Mouse (Mus musculus) C2C12 (cell line): ENCODE data around the gene Slc2a10. TPM values are rescaled to one million over a fixed set of nuclear protein-coding genes. Genes with fewer than 3 reads are reported as not detected.

Source experiments
- H3K27me3 ChIP-seq: one replicate; pipeline ENCODE4 v1.6.1; 2011; ENCODE audit not compliant: control insufficient read depth, insufficient read depth, insufficient read length
- H3K36me3 ChIP-seq: one replicate; pipeline ENCODE4 v1.6.1; 2011; ENCODE audit not compliant: control insufficient read depth, insufficient read depth
- H3K4me3 ChIP-seq: one replicate; pipeline ENCODE4 v1.5.1; 2011; ENCODE audit warnings: mild to moderate bottlenecking, control low read depth; ENCODE audit not compliant: poor library complexity, insufficient read depth, severe bottlenecking
- H3K79me2 ChIP-seq: one replicate; pipeline ENCODE4 v1.6.1; 2011; ENCODE audit not compliant: control insufficient read depth, insufficient read depth
- H3K79me3 ChIP-seq: one replicate; pipeline ENCODE4 v1.6.1; 2011; ENCODE audit warnings: low read depth, control low read depth
- H3ac ChIP-seq: one replicate; pipeline ENCODE3; 2011; ENCODE audit warnings: low read depth; ENCODE audit not compliant: control insufficient read depth, insufficient read length
- CEBPB ChIP-seq: IDR thresholded peaks from one replicate; pipeline ENCODE4 v1.6.1; 2011; ENCODE audit warnings: low read depth, mild to moderate bottlenecking, control low read depth, moderate library complexity
- CTCF ChIP-seq: IDR thresholded peaks from one replicate; pipeline ENCODE4 v1.5.1; 2011; ENCODE audit not compliant: control insufficient read depth, insufficient read depth, insufficient read length
- FOSL1 ChIP-seq: IDR thresholded peaks from one replicate; pipeline ENCODE4 v1.8.0; 2011; ENCODE audit warnings: mild to moderate bottlenecking, low read length; ENCODE audit not compliant: poor library complexity, insufficient read depth, severe bottlenecking
- MAX ChIP-seq: IDR thresholded peaks from one replicate; pipeline ENCODE4 v1.6.1; 2011; ENCODE audit warnings: mild to moderate bottlenecking, control low read depth
- MYOD1 ChIP-seq: IDR thresholded peaks from one replicate; pipeline ENCODE4 v1.6.1; 2011; ENCODE audit warnings: low read depth; ENCODE audit not compliant: control insufficient read depth, insufficient read length
- MYOG ChIP-seq: IDR thresholded peaks from one replicate; pipeline ENCODE4 v1.6.1; 2011; ENCODE audit not compliant: control insufficient read depth, insufficient read length; ENCODE audit errors: extremely low read depth
- USF1 ChIP-seq: IDR thresholded peaks from one replicate; pipeline ENCODE4 v1.6.1; 2011; ENCODE audit warnings: low read depth, mild to moderate bottlenecking, control low read depth, moderate library complexity
- polyA plus RNA-seq: library from polyadenylated mRNA; unstranded; fragments of >200 nt; fragmentation: generic; extraction: Trizol; gene quantifications from one replicate; pipeline ENCODE4 v1.2.1, GENCODE M21; 2012; ENCODE audit warnings: missing spikeins

Slc2a10 gene
- polyA plus RNA-seq, 1 experiment, result 0.06 TPM

DNA sequence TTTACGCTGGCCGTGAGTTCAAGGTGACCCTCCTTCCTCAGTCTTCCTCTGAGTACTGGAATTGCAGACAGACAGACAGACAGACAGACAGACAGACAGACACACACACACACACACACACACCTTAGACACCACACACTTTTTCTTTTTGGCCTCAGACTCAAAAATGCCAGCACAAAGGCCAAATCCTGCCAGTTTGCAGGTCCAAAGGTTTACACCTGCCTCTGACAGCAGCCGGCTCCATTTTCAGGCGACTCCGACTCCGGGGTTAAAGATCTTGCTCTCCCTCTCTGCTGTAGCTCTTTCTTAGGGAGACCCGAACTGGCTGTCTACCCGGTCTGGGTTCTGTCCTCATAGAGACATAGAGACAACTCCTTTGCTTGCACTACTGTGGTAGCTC, 60.5 kb downstream of the Slc2a10 start:
- Histone ChIP-seq H3K79me2 (no peaks in the 10 kb centered on the region), H3ac (no peak overlapping the region), H3K4me3 (no peak overlapping the region), H3K27me3 (no peaks in the 10 kb centered on the region), H3K36me3 (no peaks in the 10 kb centered on the region), H3K79me3 (no peaks in the 10 kb centered on the region)
- no peak for TF ChIP-seq USF1
- no peak for TF ChIP-seq FOSL1
- no peak for TF ChIP-seq CTCF
- TF ChIP-seq CEBPB, result no peak
- no peak for TF ChIP-seq MYOG
- no peak for TF ChIP-seq MAX
- TF ChIP-seq MYOD1, result no peak

DNA sequence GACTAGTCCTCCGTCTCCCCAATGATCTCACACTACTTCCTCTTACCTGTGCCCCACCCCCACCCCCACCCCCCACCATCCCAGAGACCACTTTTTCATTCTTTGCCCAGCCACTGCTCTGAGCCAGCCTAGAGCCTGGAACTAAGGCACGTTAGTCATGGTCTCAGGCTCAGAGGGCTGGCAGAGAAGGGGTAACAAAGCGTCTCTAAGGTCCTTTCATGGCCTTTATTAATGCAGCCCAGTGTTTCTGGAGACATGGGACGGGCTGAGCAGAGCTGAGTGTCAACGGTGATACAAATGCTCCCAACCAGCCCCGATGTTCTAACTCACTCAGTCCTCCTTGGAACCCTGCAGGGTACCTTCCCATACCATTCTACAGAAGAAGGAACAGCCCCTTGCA, 61.0 kb downstream of the Slc2a10 start:
- H3K27me3 ChIP-seq, result no peaks in the 10 kb centered on the region
- no peak overlapping the region for H3K4me3 ChIP-seq
- H3K36me3 ChIP-seq, result no peaks in the 10 kb centered on the region
- no peaks in the 10 kb centered on the region for H3K79me2 ChIP-seq
- no peak for TF ChIP-seq CTCF
- no peak for TF ChIP-seq MAX
- no peak for TF ChIP-seq CEBPB
- TF ChIP-seq MYOD1, result no peak
- TF ChIP-seq FOSL1, result no peak
- no peak for TF ChIP-seq USF1
- no peak for TF ChIP-seq MYOG
- no peaks in the 10 kb centered on the region for H3K79me3 ChIP-seq
- no peak overlapping the region for H3ac ChIP-seq

DNA sequence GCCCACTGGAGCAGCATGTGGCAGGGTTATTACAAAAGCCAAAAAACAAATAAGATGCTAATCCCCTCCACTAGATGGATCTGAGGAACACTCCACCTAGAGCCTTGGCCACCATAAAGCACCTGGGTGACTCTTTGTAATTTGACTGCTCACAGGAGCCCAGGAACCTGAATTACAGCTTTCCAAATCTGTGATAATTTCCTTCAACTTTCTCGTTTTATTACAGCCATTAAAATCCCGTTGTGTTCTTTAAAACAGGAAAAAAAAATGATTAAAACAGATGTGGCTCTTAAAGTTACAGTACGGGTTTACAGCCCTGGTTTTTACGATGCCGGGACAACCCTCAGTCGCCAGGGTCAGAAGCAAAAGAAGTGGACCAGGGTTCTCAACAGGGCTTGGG, 63.3 kb downstream of the Slc2a10 start:
- no peak for TF ChIP-seq CEBPB
- TF ChIP-seq FOSL1, result no peak
- TF ChIP-seq MYOG, result no peak
- Histone ChIP-seq H3K79me2 (no peaks in the 10 kb centered on the region), H3K4me3 (no peak overlapping the region), H3ac (no peak overlapping the region), H3K27me3 (no peaks in the 10 kb centered on the region), H3K36me3 (no peaks in the 10 kb centered on the region), H3K79me3 (no peaks in the 10 kb centered on the region)

DNA sequence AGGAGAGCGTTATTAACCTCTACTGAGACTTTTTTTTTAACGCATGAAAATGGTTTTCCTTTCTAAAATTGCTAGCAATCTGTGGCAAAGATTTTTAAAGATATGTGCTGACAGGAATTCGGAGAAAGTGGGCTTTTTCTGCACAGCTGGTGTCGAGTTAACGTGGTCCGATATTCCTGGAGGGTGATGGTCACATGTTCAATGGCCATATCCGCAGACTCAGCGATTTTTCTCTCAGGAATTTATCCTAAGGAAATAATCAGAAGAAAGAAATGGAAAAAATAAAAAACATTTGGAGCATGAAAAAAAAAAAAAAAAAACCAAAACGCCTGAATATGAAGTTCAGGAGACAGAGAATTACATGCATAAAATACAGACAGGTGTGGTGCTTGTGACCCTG, 64.2 kb downstream of the Slc2a10 start:
- H3ac ChIP-seq, result no peak overlapping the region
- H3K27me3 ChIP-seq, result no peaks in the 10 kb centered on the region
- no peak overlapping the region for H3K4me3 ChIP-seq
- TF ChIP-seq USF1, result peak; percentile 15
- TF ChIP-seq FOSL1, result no peak
- no peaks in the 10 kb centered on the region for H3K36me3 ChIP-seq
- H3K79me3 ChIP-seq, result no peaks in the 10 kb centered on the region
- no peaks in the 10 kb centered on the region for H3K79me2 ChIP-seq

DNA sequence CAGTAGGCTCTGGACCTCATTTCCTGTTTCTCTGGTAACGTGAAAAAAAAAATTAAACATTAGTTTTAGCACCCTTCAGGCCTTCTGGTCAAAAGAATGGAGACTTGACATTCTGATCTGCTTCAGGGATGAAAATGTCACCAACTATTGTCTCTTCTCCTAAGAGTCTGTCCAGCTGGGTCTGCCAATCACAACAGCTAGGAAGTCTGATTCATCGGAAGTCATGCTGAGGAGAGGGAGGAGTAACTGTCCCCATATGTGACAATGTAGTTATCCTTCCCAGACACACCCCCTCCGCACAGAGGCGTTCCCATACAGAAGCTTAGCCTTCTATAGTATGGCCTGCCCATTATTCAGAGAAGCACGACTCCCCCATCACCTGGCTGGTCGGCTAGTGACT, 65.3 kb downstream of the Slc2a10 start:
- Histone ChIP-seq H3K36me3 (no peaks in the 10 kb centered on the region), H3K79me2 (no peaks in the 10 kb centered on the region), H3K79me3 (no peaks in the 10 kb centered on the region), H3K4me3 (no peak overlapping the region), H3ac (no peak overlapping the region), H3K27me3 (no peaks in the 10 kb centered on the region)
- TF ChIP-seq USF1 (no peak), MYOD1 (peak; percentile 97)

Other genes starting within 250 kb of the Slc2a10 start
- gene Slc35c2, start 215.9 kb upstream of the Slc2a10 start, polyA plus RNA-seq, result 46.5 TPM
- 26.4 TPM for gene Elmo2, start 177.3 kb upstream of the Slc2a10 start, polyA plus RNA-seq
- not detected for gene Zfp663, start 135.1 kb upstream of the Slc2a10 start, polyA plus RNA-seq
- 2.5 TPM for gene Zfp334, start 115.5 kb upstream of the Slc2a10 start, polyA plus RNA-seq
- gene Ocstamp, start 103.4 kb upstream of the Slc2a10 start, polyA plus RNA-seq, result not detected
- gene Slc13a3, start 30.6 kb upstream of the Slc2a10 start, polyA plus RNA-seq, result not detected
- gene Trp53rka, start 10.5 kb upstream of the Slc2a10 start, polyA plus RNA-seq, result 21.8 TPM
- gene Eya2, start 91.2 kb downstream of the Slc2a10 start, polyA plus RNA-seq, result 0.19 TPM